Comparison of ENCODE assay signal across 8 mouse cellular contexts in genomic region chr4:45487681-45488081, GRCm38 (mm10). TPM values are rescaled to one million over a fixed set of nuclear protein-coding genes. Genes with fewer than 3 reads are reported as not detected.
A peak's percentile ranks its signal among the peaks of the same experiment; 100 is the strongest.
DNase-seq lines count a peak whose midpoint lies in the region; ATAC-seq lines count a peak whose summit lies in the region.

No protein-coding gene starts in this region.

- ATAC-seq in megakaryocyte progenitor cell, adult 5-6 weeks (replicated peaks; ENCODE audit: poor library complexity): peak; percentile 77

- peak; percentile 49 for DNase-seq in heart, adult 8-10 months (ENCODE audit: low spot score)
- no peak for DNase-seq in heart, postnatal 4 days
- DNase-seq in adrenal gland, postnatal 10 days: peak; percentile 67
- DNase-seq in kidney, adult 9 months: peak; percentile 86
- DNase-seq in cerebellum, adult 11-12 months: no peak
- DNase-seq in layer of hippocampus, adult 8-10 months (ENCODE audit: low spot score in 2 of 2): no peak
- no peak for DNase-seq in cerebellum, adult 18-20 months

RNA-seq across cellular contexts. Expression of gene Shb, which starts 44.6 kb away (rescaled TPM):
- total RNA-seq in heart, adult 8-10 months (2022): 10 to 100 TPM; 23.7 to 44.2 (median 32.3) TPM
- total RNA-seq in heart, postnatal 4 days (2021): 10 to 100 TPM; 69.3 to 70.9 TPM
- 10 to 100 TPM; 40.4 to 72.5 TPM for total RNA-seq in adrenal gland, postnatal 10 days (2021)
- 1.5 TPM in 2 replicates for total RNA-seq in megakaryocyte progenitor cell, adult 5-6 weeks (2015)
- 2.0 and 2.8 TPM in 2 replicates for total RNA-seq in megakaryocyte progenitor cell, adult 5-6 weeks (2017)
- 10 to 100 TPM; 13.1 to 18.1 (median 14.1) TPM for total RNA-seq in layer of hippocampus, adult 8-10 months (2022)

Comparison
In these comparisons a context has a peak if more than half of its experiments do, and no peak if none do; other contexts are left out.
1. DNase-seq: peak in heart, adult 8-10 months (single experiment), adrenal gland, postnatal 10 days (single experiment) and kidney, adult 9 months (single experiment); none in heart, postnatal 4 days (single experiment), cerebellum, adult 11-12 months (single experiment), layer of hippocampus, adult 8-10 months (0 of 2) and cerebellum, adult 18-20 months (0 of 2).